Mouse (Mus musculus): ENCODE measurements at regions not wholly inside any gene's neighbourhood (a gene's known extent, or its start where the extent isn't known, plus 50 kb on each side); places are given as distances from the start of the nearest gene placed in this dataset.

GRCm38 (mm10) chr4:26273754-26274153 lies 72.9 kb downstream of the Manea start:
- DNase-seq (ENCODE audit: low spot score): no peak

- no peak for DNase-seq (ENCODE audit: low spot score)
Observed at GRCm38 (mm10) chr4:26259230-26260029, 87.3 kb downstream of the Manea start.

DNA sequence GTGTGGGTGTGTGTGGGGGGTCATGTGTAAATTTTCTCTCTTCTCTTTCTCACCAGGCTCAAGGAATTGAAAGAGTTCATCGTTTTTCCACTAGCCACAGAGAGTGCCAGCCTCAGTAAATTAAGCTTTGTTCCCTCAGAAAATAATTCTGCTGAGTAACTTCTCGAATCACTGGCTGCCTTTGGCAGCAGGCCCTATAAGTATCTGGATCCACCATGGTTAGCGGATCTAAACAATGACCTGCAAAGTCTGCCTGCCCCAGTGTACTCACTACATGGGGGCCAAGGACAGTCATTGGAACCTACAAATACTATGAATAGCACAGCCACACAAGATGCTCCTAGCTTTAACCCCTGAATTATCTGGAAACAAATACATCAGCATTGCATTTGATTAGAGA lies 90.8 kb downstream of the Manea start:
- no peak for DNase-seq (ENCODE audit: low spot score)

DNA sequence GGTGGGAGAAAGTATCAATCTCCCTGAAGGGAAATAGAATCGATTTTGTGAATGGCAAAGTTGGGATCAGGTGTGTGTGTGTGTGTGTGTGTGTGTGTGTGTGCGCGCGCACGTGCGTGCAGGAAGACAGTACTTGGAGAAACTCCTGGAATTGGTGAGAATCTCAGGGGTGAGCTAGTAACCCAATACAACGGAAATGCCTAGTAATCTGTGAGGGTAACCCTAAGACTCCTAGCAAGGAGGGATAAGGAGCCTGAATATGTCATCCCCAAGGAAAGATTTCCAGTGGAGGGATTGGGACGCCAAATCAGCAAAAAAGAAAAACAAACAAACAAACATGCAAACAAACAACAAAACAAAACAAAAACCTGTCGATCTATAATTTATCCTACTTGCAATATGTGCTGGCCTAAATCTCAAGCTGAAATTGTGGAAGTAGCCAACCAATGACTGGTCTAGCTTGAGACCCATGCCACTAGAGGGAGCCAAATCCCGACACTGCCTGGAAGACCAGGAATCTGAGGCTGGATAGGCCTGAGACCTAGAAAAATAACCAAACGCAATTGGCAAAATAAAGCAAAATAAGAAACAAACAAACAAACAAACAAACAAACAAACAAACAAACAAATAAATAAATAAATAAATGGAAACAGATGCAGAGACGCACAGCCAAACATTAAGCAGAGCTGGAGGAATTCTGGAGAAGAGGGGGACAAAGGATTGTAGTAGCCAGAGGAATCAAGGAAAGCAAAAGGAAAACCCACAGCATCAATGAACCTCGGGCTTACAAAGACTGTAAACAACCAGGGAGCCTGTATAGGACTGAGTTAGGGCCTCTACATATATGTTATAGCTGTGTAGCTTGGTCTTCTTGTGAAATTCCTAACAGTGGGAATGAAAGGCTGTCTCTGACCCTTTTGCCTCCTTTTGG lies 98.5 kb downstream of the Manea start:
- peak; percentile 29 for DNase-seq (ENCODE audit: low spot score)

- DNase-seq (ENCODE audit: low spot score): no peak
Observed at GRCm38 (mm10) chr4:26223267-26223666, 123.4 kb downstream of the Manea start.
